Mouse (Mus musculus): Measurements from ENCODE around the gene Cilp2. TPM values are rescaled to one million over a fixed set of nuclear protein-coding genes. Genes with fewer than 3 reads are reported as not detected.
A peak's percentile ranks its signal among the peaks of the same experiment; 100 is the strongest.

The Cilp2 gene
- polyA plus RNA-seq, 1 experiment from 2014 or later = not detected

GRCm38 (mm10) chr8:69881261-69881865 is 6.1 kb downstream of the Cilp2 start:
- peak overlapping the region; percentile 52 for H3K4me2 ChIP-seq (ENCODE audit: low read depth, low read length)
- ATAC-seq (ENCODE audit: low read depth) = no peak
- H3K36me3 ChIP-seq (ENCODE audit: control insufficient read depth, insufficient read depth) = no peaks in the 10 kb centered on the region
- H3K4me3 ChIP-seq (ENCODE audit: low read depth, low read length) = peak overlapping the region; percentile 44
- 20% methylated on average over 79 of the region's 79 CpGs for WGBS (ENCODE audit: insufficient replicate concordance)
- no peaks in the 10 kb centered on the region; the same call in 1 of the 2 replicates for H3K9me3 ChIP-seq (replicated peaks; ENCODE audit: control insufficient read depth, low read length)
- peaks cover 74% of the 10 kb centered on the region for H3K27me3 ChIP-seq (ENCODE audit: control insufficient read depth, insufficient read depth, low read depth, low read length)
- peaks cover 8% of the 10 kb centered on the region for H3K4me1 ChIP-seq (ENCODE audit: control insufficient read depth, low read depth, low read length)
- no peak overlapping the region for H3K27ac ChIP-seq (ENCODE audit: low read length)
- H3K9ac ChIP-seq (ENCODE audit: low read depth, low read length) = no peak overlapping the region

DNA sequence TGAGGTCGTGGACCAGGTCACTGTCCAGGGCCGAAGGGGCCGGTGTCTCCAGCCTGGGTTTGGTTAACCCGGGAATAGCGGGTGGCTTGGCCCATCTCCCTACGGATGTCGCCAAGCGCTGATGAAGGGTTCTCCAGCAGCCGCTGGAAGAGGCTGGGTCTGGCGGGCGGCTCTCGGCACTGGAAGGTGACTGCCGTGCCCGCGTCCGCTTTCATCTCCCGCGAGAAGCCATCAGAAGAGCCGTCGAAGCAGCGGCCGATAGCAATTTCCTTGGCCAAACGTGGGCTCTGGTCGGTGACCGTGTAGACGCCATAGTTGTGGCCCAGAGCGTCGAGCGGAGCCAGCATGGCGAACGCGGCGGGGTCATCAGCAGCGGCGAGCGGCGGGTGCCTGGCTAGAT is 6.6 kb downstream of the Cilp2 start:
- Histone ChIP-seq H3K27ac (ENCODE audit: low read length) (no peak overlapping the region), H3K4me3 (ENCODE audit: low read depth, low read length) (no peak overlapping the region), H3K9ac (ENCODE audit: low read depth, low read length) (no peak overlapping the region), H3K9me3 (replicated peaks; ENCODE audit: control insufficient read depth, low read length) (no peaks in the 10 kb centered on the region; the same call in 1 of the 2 replicates), H3K36me3 (ENCODE audit: control insufficient read depth, insufficient read depth) (no peaks in the 10 kb centered on the region), H3K27me3 (ENCODE audit: control insufficient read depth, insufficient read depth, low read depth, low read length) (peaks cover 69% of the 10 kb centered on the region), H3K4me1 (ENCODE audit: control insufficient read depth, low read depth, low read length) (peaks cover 8% of the 10 kb centered on the region), H3K4me2 (ENCODE audit: low read depth, low read length) (no peak overlapping the region)
- no peak for ATAC-seq (ENCODE audit: low read depth)
- WGBS (ENCODE audit: insufficient replicate concordance) = 13% methylated on average over 37 of the region's 37 CpGs

DNA sequence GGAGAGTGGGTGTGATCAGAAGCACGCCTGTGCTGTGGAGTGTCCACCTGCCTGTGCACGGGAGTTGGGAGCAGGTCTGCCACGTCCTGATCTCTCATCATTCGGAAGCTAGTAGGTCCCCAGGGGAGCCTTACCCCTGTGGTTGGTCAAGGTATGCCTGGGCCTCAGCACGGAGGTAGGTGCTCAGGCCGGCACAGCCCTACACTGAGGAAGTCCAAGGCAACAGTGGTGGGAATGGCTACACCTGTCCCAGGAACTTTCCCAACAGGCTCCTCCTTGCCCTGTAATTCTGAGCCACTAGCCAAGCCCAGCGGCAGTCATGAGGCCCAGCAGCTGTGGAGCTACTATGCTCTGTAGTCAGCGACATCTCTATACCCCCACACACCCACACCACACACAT is 7.8 kb downstream of the Cilp2 start:
- Histone ChIP-seq H3K9me3 (replicated peaks; ENCODE audit: control insufficient read depth, low read length) (no peaks in the 10 kb centered on the region; the same call in 1 of the 2 replicates), H3K4me3 (ENCODE audit: low read depth, low read length) (no peak overlapping the region), H3K4me1 (ENCODE audit: control insufficient read depth, low read depth, low read length) (peaks cover 8% of the 10 kb centered on the region), H3K4me2 (ENCODE audit: low read depth, low read length) (no peak overlapping the region), H3K27me3 (ENCODE audit: control insufficient read depth, insufficient read depth, low read depth, low read length) (peaks cover 57% of the 10 kb centered on the region), H3K27ac (ENCODE audit: low read length) (no peak overlapping the region), H3K9ac (ENCODE audit: low read depth, low read length) (no peak overlapping the region), H3K36me3 (ENCODE audit: control insufficient read depth, insufficient read depth) (no peaks in the 10 kb centered on the region)
- WGBS (ENCODE audit: insufficient replicate concordance) = 44% methylated on average over 8 of the region's 8 CpGs
- no peak for ATAC-seq (ENCODE audit: low read depth)

DNA sequence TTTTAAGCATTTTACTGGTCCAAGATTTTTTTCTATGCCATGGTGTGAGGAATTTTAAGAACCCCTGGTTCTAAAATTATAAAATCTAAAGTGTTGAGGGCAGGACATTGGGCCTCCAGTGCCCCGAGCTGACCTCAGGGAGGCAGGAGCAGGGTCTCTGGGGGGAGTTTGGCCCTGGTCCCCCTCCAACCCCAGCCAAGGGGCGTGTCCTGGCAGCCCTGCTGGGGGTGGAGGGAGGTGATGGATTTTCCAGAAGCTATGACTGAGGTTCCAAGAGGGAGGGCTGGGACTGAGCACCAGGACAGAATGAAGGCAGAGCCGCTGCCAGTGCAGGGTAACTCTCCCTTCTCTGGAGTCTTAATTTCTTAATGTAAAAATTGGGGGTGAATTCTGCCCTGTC is 9.5 kb downstream of the Cilp2 start:
- no peak for ATAC-seq (ENCODE audit: low read depth)
- H3K9me3 ChIP-seq (replicated peaks; ENCODE audit: control insufficient read depth, low read length) = no peaks in the 10 kb centered on the region; the same call in 1 of the 2 replicates
- peaks cover 41% of the 10 kb centered on the region for H3K27me3 ChIP-seq (ENCODE audit: control insufficient read depth, insufficient read depth, low read depth, low read length)
- H3K4me1 ChIP-seq (ENCODE audit: control insufficient read depth, low read depth, low read length) = peaks cover 8% of the 10 kb centered on the region
- H3K9ac ChIP-seq (ENCODE audit: low read depth, low read length) = no peak overlapping the region
- no peak overlapping the region for H3K27ac ChIP-seq (ENCODE audit: low read length)
- no peak overlapping the region for H3K4me3 ChIP-seq (ENCODE audit: low read depth, low read length)
- WGBS (ENCODE audit: insufficient replicate concordance) = 47% methylated on average over 3 of the region's 3 CpGs
- no peaks in the 10 kb centered on the region for H3K36me3 ChIP-seq (ENCODE audit: control insufficient read depth, insufficient read depth)
- no peak overlapping the region for H3K4me2 ChIP-seq (ENCODE audit: low read depth, low read length)

DNA sequence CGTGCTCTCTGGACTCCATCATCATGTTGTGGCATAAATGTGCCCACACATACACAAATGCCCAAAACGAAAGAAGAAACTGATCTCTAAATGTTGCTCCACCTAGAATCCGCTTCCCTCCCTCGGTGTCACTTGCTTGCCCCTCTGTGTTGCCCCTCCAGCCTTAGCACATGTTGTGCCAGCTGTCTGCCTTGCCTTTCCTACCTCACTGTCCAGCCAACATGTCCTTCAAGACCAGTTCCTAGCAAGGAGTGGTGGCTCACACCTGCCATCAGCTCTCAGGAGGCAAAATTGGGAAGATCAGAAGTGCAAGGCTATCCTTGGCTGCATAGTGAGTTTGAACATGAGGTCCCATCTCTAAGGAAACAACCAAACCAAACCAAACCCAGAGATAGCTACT is 10.1 kb downstream of the Cilp2 start:
- ATAC-seq (ENCODE audit: low read depth) = no peak
- H3K4me3 ChIP-seq (ENCODE audit: low read depth, low read length) = no peak overlapping the region
- H3K36me3 ChIP-seq (ENCODE audit: control insufficient read depth, insufficient read depth) = no peaks in the 10 kb centered on the region
- 58% methylated on average over 4 of the region's 4 CpGs for WGBS (ENCODE audit: insufficient replicate concordance)
- no peak overlapping the region for H3K27ac ChIP-seq (ENCODE audit: low read length)
- no peaks in the 10 kb centered on the region; the same call in 1 of the 2 replicates for H3K9me3 ChIP-seq (replicated peaks; ENCODE audit: control insufficient read depth, low read length)
- peaks cover 8% of the 10 kb centered on the region for H3K4me1 ChIP-seq (ENCODE audit: control insufficient read depth, low read depth, low read length)
- peaks cover 35% of the 10 kb centered on the region for H3K27me3 ChIP-seq (ENCODE audit: control insufficient read depth, insufficient read depth, low read depth, low read length)
- no peak overlapping the region for H3K9ac ChIP-seq (ENCODE audit: low read depth, low read length)
- H3K4me2 ChIP-seq (ENCODE audit: low read depth, low read length) = no peak overlapping the region

GRCm38 (mm10) chr8:69876967-69877366 is 10.5 kb downstream of the Cilp2 start:
- H3K36me3 ChIP-seq (ENCODE audit: control insufficient read depth, insufficient read depth) = no peaks in the 10 kb centered on the region
- no peaks in the 10 kb centered on the region; the same call in 1 of the 2 replicates for H3K9me3 ChIP-seq (replicated peaks; ENCODE audit: control insufficient read depth, low read length)
- no peak overlapping the region for H3K9ac ChIP-seq (ENCODE audit: low read depth, low read length)
- H3K27me3 ChIP-seq (ENCODE audit: control insufficient read depth, insufficient read depth, low read depth, low read length) = peaks cover 30% of the 10 kb centered on the region
- H3K4me2 ChIP-seq (ENCODE audit: low read depth, low read length) = no peak overlapping the region
- H3K4me1 ChIP-seq (ENCODE audit: control insufficient read depth, low read depth, low read length) = peaks cover 5% of the 10 kb centered on the region
- H3K4me3 ChIP-seq (ENCODE audit: low read depth, low read length) = no peak overlapping the region
- no peak overlapping the region for H3K27ac ChIP-seq (ENCODE audit: low read length)
- 66% methylated on average over 10 of the region's 10 CpGs for WGBS (ENCODE audit: insufficient replicate concordance)
- ATAC-seq (ENCODE audit: low read depth) = no peak

GRCm38 (mm10) chr8:69876097-69876496 is 11.4 kb downstream of the Cilp2 start:
- H3K4me2 ChIP-seq (ENCODE audit: low read depth, low read length) = no peak overlapping the region
- H3K9me3 ChIP-seq (replicated peaks; ENCODE audit: control insufficient read depth, low read length) = no peaks in the 10 kb centered on the region
- no peak overlapping the region for H3K9ac ChIP-seq (ENCODE audit: low read depth, low read length)
- ATAC-seq (ENCODE audit: low read depth) = no peak
- peaks cover 22% of the 10 kb centered on the region for H3K27me3 ChIP-seq (ENCODE audit: control insufficient read depth, insufficient read depth, low read depth, low read length)
- H3K27ac ChIP-seq (ENCODE audit: low read length) = no peak overlapping the region
- H3K4me3 ChIP-seq (ENCODE audit: low read depth, low read length) = no peak overlapping the region
- 40% methylated on average over 10 of the region's 10 CpGs for WGBS (ENCODE audit: insufficient replicate concordance)
- no peaks in the 10 kb centered on the region for H3K36me3 ChIP-seq (ENCODE audit: control insufficient read depth, insufficient read depth)
- no peaks in the 10 kb centered on the region for H3K4me1 ChIP-seq (ENCODE audit: control insufficient read depth, low read depth, low read length)

DNA sequence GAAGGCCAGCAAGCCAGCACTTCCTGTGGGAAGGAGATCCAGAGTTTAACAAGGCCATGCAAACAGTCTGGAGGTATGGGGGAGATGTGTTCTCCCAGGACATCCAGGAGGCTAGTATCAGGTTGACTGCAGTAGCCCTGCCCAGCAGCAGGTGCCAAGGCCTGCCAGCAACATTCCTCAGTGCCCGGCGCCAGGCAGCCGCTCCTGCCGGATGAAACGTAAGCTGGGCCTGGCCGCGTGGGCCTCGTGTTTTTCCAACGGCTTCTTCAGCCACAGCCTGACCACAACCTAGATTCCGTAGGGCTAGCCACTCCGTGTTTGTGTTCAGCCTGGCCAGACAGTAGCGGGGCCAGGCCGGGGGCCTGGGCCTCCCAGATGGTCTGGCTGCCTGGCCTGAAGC is 12.8 kb downstream of the Cilp2 start:
- WGBS (ENCODE audit: insufficient replicate concordance) = 62% methylated on average over 13 of the region's 13 CpGs
- no peaks in the 10 kb centered on the region for H3K4me1 ChIP-seq (ENCODE audit: control insufficient read depth, low read depth, low read length)
- no peak overlapping the region for H3K27ac ChIP-seq (ENCODE audit: low read length)
- H3K4me2 ChIP-seq (ENCODE audit: low read depth, low read length) = no peak overlapping the region
- no peaks in the 10 kb centered on the region for H3K9me3 ChIP-seq (replicated peaks; ENCODE audit: control insufficient read depth, low read length)
- no peak overlapping the region for H3K4me3 ChIP-seq (ENCODE audit: low read depth, low read length)
- no peak for ATAC-seq (ENCODE audit: low read depth)
- no peaks in the 10 kb centered on the region for H3K36me3 ChIP-seq (ENCODE audit: control insufficient read depth, insufficient read depth)
- peaks cover 7% of the 10 kb centered on the region for H3K27me3 ChIP-seq (ENCODE audit: control insufficient read depth, insufficient read depth, low read depth, low read length)
- H3K9ac ChIP-seq (ENCODE audit: low read depth, low read length) = no peak overlapping the region

DNA sequence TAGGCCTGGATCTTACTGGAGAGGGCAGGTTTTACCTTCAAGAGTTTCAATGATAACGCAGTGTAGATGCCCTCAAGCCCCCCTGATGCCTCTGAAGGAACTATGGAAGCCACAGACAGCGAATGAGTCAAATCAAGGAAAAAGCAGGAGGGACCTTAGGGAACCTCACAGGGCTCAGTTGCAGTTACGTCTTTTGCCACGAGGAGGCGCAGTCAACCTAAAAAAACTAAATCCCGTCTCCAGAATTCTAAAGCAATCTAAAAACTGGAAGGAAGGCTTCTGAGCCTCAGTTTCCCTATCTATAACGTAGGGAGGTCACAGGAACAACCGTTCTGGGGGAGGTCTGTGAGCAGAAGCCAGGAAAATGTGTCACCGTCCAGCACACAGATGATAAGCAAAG is 13.3 kb downstream of the Cilp2 start:
- Histone ChIP-seq H3K27ac (ENCODE audit: low read length) (no peak overlapping the region), H3K4me2 (ENCODE audit: low read depth, low read length) (no peak overlapping the region), H3K27me3 (ENCODE audit: control insufficient read depth, insufficient read depth, low read depth, low read length) (peaks cover 2% of the 10 kb centered on the region; the same call in 1 of the 2 replicates), H3K4me3 (ENCODE audit: low read depth, low read length) (no peak overlapping the region), H3K9ac (ENCODE audit: low read depth, low read length) (no peak overlapping the region), H3K9me3 (replicated peaks; ENCODE audit: control insufficient read depth, low read length) (no peaks in the 10 kb centered on the region), H3K36me3 (ENCODE audit: control insufficient read depth, insufficient read depth) (no peaks in the 10 kb centered on the region), H3K4me1 (ENCODE audit: control insufficient read depth, low read depth, low read length) (no peaks in the 10 kb centered on the region)
- WGBS (ENCODE audit: insufficient replicate concordance) = 10% methylated on average over 9 of the region's 9 CpGs
- ATAC-seq (ENCODE audit: low read depth) = no peak

Data from liver, embryonic 16.5 days (tissue).